Mouse (Mus musculus): ENCODE measurements around the gene Rhno1.

DNA sequence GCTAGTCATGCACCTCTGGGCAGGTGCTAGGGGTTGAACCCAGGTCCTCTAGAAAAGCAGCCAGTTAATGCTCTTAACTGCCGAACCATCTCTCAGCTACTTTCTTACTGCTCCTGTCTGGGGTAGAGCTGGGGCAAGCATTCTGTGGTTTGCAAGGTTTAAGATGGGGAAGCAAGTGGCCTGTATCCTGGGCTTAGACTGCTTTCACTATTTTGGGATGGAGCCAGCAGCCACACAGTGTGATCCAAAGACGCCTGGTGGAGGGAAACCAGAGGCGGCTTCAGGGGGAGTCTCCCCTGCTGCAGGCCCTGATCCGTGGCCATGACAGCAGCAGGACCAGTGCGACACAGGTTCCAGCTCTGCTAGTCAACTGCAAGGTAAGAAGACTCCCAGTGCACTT is 42.0 kb upstream of the Rhno1 start:
- TF ChIP-seq TCF12 (IDR thresholded peaks at IDR 0.05; ENCODE audit: low read depth, low read length) = no peak
- no peak for TF ChIP-seq MAZ (IDR thresholded peaks at IDR 0.05; ENCODE audit: low read depth, low read length)
- TF ChIP-seq HCFC1 (IDR thresholded peaks at IDR 0.05; ENCODE audit: low read depth, low read length) = no peak
- no peak for TF ChIP-seq CTCF (IDR thresholded peaks at IDR 0.05 in 2 of 3, conservative IDR thresholded peaks at IDR 0.05 in 1 of 3; ENCODE audit: control insufficient read depth in 1 of 3, insufficient read depth in 1 of 3, low read depth in 2 of 3, low read length in 3 of 3, poor library complexity in 1 of 3, severe bottlenecking in 1 of 3)
- TF ChIP-seq GATA1 (IDR thresholded peaks at IDR 0.05; ENCODE audit: low read depth, low read length) = no peak
- TF ChIP-seq MYC (IDR thresholded peaks at IDR 0.05; ENCODE audit: low read depth, low read length) = no peak
- TF ChIP-seq EP300 (IDR thresholded peaks at IDR 0.05; ENCODE audit: low read depth in 1 of 2, low read length in 2 of 2) = no peak
- no peak for TF ChIP-seq POLR2A (IDR thresholded peaks at IDR 0.05; ENCODE audit: control insufficient read depth in 1 of 2, insufficient read depth in 1 of 2, low read depth in 1 of 2, low read length in 2 of 2, poor library complexity in 1 of 2)
- no peak for TF ChIP-seq ZNF384 (IDR thresholded peaks at IDR 0.05; ENCODE audit: low read depth, low read length)

Data from MEL (cell line).